Mouse (Mus musculus) embryonic facial prominence, embryonic 13.5 days (tissue): ENCODE data around the gene Aldh1l1. TPM values are rescaled to one million over a fixed set of nuclear protein-coding genes. Genes with fewer than 3 reads are reported as not detected.

Experiments
- ATAC-seq: fragments of 200-750 bp; cut with Nextera tagmentation; 2 replicates; pipeline ENCODE4 v1.8.0; 2017; ENCODE audit warnings: low read depth; ENCODE audit not compliant: insufficient number of reproducible peaks, insufficient read depth, low FRiP score, low TSS enrichment
- H3K27ac ChIP-seq: fragments of 300-500 bp; sonication (generic); 2 replicates; pipeline ENCODE4 v1.5.1; 2015; ENCODE audit warnings: moderate library complexity, mild to moderate bottlenecking, inconsistent platforms
- H3K27me3 ChIP-seq: fragments of 300-500 bp; sonication (generic); 2 replicates; pipeline ENCODE4 v1.6.1; 2015; ENCODE audit warnings: mild to moderate bottlenecking, inconsistent platforms
- H3K36me3 ChIP-seq: fragments of 300-500 bp; sonication (generic); 2 replicates; pipeline ENCODE4 v1.6.1; 2015; ENCODE audit warnings: mild to moderate bottlenecking, inconsistent platforms
- H3K4me1 ChIP-seq: fragments of 300-500 bp; sonication (generic); 2 replicates; pipeline ENCODE4 v1.6.1; 2015; ENCODE audit warnings: inconsistent platforms
- H3K4me2 ChIP-seq: fragments of 300-500 bp; sonication (generic); 2 replicates; pipeline ENCODE4 v1.6.1; 2015; ENCODE audit warnings: moderate library complexity, mild to moderate bottlenecking, inconsistent platforms
- H3K4me3 ChIP-seq: fragments of 300-500 bp; sonication (generic); 2 replicates; pipeline ENCODE4 v1.5.1; 2015; ENCODE audit warnings: mild to moderate bottlenecking, inconsistent platforms
- H3K9ac ChIP-seq: fragments of 300-500 bp; sonication (generic); 2 replicates; pipeline ENCODE4 v1.6.1; 2015; ENCODE audit warnings: mild to moderate bottlenecking, inconsistent platforms
- H3K9me3 ChIP-seq: fragments of 300-500 bp; sonication (generic); 2 replicates; pipeline ENCODE4 v1.6.1; 2016; ENCODE audit warnings: inconsistent platforms
- whole genome bisulfite sequencing: fragments of 180-500 bp; shearing (Covaris S2); methylation state at CpG from one replicate; pipeline ENCODE4 v1.1.7; 2015; ENCODE audit warnings: mixed read lengths; 5-methylcytosine and 5-hydroxymethylcytosine counted together
- polyA plus RNA-seq: library from polyadenylated mRNA; unstranded; fragments of >200 nt; fragmentation: Nextera tagmentation; extraction: Ambion mirVana; gene quantifications from 2 replicates; pipeline ENCODE4 v1.2.1, GENCODE M21; 2015

Aldh1l1 gene
- polyA plus RNA-seq, 1 experiment from 2014 or later, result 1.6 TPM

DNA sequence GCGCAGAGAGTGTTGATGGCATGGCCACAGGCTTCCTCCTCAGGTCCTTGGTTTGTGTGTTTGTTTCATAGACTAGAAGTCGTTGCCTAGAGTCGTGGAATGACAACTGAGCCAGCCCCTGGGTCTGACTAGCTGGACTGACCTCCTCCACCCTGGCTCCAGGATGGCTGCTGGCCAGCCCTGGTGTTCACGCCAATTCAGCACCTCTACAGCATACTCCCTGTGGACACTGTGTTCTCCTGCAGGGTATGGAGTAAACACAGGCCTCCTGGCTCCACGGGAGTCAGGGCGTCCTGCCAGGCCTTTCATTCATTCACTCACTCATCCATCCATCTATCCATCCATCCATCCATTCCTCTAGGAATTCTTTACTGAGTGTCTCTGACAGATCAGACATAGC, 22.9 kb downstream of the Aldh1l1 start:
- no peak overlapping the region for H3K4me2 ChIP-seq
- no peak overlapping the region for H3K9ac ChIP-seq
- no peaks in the 10 kb centered on the region for H3K36me3 ChIP-seq
- 72% methylated on average over 6 of the region's 6 CpGs for WGBS
- H3K4me3 ChIP-seq, result no peak overlapping the region
- peaks cover 33% of the 10 kb centered on the region for H3K4me1 ChIP-seq
- H3K27ac ChIP-seq, result no peak overlapping the region
- no peaks in the 10 kb centered on the region for H3K27me3 ChIP-seq
- ATAC-seq, result no peak
- H3K9me3 ChIP-seq, result no peaks in the 10 kb centered on the region

DNA sequence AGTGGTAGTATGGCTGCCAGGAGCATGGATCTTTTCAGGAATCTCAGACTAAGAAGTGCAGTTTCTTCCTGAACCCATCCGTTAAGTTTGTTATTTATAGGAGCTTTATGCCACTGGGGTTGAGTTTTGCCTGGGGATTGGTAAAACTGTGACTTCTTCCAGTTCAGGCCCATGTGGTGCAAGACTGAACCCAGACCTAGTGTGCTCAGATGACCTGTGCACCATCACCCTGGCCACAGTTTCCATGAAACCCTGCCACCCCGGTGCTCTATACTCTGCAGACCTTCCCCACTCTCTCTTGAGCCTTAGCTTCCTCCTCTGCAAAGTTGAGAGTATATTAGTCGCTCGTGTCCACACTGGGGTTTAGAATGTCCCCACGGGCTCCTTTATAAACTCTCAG, 26.2 kb downstream of the Aldh1l1 start:
- Histone ChIP-seq H3K4me1 (peaks cover 14% of the 10 kb centered on the region), H3K9me3 (no peaks in the 10 kb centered on the region), H3K27me3 (no peaks in the 10 kb centered on the region), H3K4me3 (no peak overlapping the region), H3K9ac (no peak overlapping the region), H3K27ac (no peak overlapping the region), H3K4me2 (no peak overlapping the region), H3K36me3 (no peaks in the 10 kb centered on the region)
- ATAC-seq, result no peak
- WGBS, result 82% methylated on average over 5 of the region's 5 CpGs

DNA sequence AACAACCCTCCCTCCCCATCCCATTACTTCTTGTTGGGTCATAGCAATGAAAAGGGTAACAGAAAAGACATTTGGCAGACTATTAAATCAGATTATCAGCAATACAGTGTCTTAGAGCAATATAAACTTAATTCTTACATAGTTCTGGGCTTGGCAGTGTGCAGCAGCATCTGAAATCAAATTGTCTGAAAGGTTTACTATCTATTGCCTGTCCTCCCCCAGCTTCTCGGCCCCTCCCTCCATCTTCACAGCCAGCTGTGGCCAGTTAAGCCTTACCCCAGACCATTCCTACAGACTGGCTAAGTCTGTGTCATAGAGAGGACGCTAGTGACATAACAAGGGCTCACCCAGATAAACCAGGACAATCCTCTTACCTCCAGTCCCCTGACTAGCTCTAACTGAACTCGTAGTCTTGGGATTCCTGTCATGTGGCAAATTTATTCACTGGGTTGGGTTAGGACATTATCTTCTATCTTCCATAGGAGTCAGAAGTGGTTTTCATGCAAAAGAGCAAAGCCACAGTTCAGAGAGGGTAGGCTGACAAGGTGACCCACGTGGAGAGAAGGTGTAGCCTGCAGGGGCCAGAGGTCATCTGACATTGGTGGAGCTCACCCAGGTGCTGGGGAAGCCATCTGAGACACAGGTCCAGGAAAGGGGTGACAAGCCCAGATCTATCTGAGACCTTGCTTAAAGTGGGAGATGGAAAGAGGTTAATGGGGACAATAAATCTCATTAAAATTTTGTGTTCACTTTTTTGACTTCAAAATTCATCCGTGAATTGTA, 27.0 kb downstream of the Aldh1l1 start:
- no peak overlapping the region for H3K9ac ChIP-seq
- no peak overlapping the region for H3K4me2 ChIP-seq
- 64% methylated on average over 5 of the region's 5 CpGs for WGBS
- no peak overlapping the region for H3K4me3 ChIP-seq
- peaks cover 5% of the 10 kb centered on the region for H3K4me1 ChIP-seq
- no peaks in the 10 kb centered on the region for H3K9me3 ChIP-seq
- no peaks in the 10 kb centered on the region for H3K36me3 ChIP-seq
- no peak for ATAC-seq
- H3K27me3 ChIP-seq, result no peaks in the 10 kb centered on the region
- no peak overlapping the region for H3K27ac ChIP-seq

DNA sequence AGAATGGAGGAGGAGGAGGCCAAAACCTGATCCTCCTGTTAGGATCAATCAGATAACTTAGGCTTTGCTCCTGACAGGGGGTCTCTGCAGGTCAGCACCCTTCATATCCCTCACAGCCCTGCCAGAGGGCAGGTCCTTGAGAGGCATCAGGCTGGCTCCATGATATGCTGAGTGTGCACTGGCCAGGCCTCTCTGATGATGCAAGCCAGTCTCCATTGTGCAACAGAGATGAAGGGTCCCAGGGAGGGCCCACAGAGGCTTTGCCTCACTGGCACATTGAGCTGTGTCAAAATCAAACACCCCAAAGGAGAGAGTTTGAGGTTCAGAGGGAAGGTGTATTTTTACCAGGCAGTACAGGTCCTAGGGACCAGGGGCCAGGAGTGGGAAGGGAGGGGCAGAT, 28.1 kb downstream of the Aldh1l1 start:
- no peaks in the 10 kb centered on the region for H3K27me3 ChIP-seq
- H3K27ac ChIP-seq, result no peak overlapping the region
- no peaks in the 10 kb centered on the region for H3K36me3 ChIP-seq
- H3K4me2 ChIP-seq, result no peak overlapping the region
- no peak overlapping the region for H3K9ac ChIP-seq
- no peak for ATAC-seq
- H3K4me3 ChIP-seq, result no peak overlapping the region
- H3K9me3 ChIP-seq, result no peaks in the 10 kb centered on the region
- 0 out of 2 replicates have a peak, but pooled peaks cover 3% of the 10 kb centered on the region for H3K4me1 ChIP-seq

DNA sequence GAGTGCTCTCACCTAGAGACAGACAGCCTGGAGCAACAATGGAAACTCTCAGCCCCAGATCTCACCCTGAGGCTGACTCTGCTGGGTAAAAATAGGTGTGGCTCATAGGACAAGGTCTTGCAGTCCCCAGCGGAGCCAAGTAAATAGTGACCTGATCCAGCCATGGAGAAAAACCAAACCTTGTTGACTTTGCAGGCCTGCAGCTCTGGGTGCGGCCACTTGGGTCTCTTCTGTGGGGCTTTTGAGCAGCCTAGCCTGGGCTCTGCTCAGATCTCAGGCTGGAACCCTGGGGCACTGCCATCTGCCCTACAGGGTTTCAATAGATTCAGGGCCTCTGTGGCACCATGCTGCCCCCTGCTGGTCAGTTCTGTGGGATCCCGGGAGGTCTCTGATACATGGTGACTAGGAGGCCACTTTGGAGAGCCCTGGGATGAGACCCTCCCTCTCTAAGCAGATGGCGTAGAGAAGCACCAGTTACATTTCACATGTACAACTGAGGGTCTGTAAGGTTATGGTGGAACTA, 28.7 kb downstream of the Aldh1l1 start:
- Histone ChIP-seq H3K4me3 (no peak overlapping the region), H3K9ac (no peak overlapping the region), H3K27me3 (no peaks in the 10 kb centered on the region), H3K4me2 (no peak overlapping the region), H3K4me1 (0 out of 2 replicates have a peak, but pooled peaks cover 3% of the 10 kb centered on the region), H3K9me3 (no peaks in the 10 kb centered on the region), H3K36me3 (no peaks in the 10 kb centered on the region), H3K27ac (no peak overlapping the region)
- 40% methylated on average over 4 of the region's 4 CpGs for WGBS
- ATAC-seq, result 0 out of 2 replicates have a peak, but pooled peaks have one; percentile 43

DNA sequence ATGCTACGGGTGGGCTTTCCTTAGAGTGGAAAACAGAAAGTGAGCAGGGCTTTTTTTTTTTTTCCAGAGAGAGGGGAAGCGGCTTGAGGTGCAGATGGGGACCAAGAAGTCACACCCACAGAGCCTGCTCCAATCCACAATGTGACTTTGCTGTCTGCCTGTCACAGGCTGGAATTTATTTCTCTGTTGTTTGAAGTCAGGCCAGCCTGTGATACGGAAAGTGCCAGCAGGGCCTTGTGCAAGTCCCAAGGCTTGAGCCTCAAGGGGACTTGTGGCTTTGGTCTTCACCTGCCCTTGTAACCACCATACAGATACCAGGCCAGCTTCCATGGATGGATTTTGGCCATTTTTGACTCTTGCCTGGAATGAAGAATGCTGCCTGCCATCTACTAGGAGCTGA, 32.7 kb downstream of the Aldh1l1 start:
- Histone ChIP-seq H3K36me3 (no peaks in the 10 kb centered on the region), H3K9ac (no peak overlapping the region), H3K4me3 (no peak overlapping the region), H3K27ac (no peak overlapping the region), H3K27me3 (0 out of 2 replicates have a peak, but pooled peaks cover 5% of the 10 kb centered on the region), H3K9me3 (no peaks in the 10 kb centered on the region), H3K4me1 (0 out of 2 replicates have a peak, but pooled peaks cover 3% of the 10 kb centered on the region), H3K4me2 (no peak overlapping the region)
- 54% methylated on average over 3 of the region's 3 CpGs for WGBS
- ATAC-seq, result no peak

DNA sequence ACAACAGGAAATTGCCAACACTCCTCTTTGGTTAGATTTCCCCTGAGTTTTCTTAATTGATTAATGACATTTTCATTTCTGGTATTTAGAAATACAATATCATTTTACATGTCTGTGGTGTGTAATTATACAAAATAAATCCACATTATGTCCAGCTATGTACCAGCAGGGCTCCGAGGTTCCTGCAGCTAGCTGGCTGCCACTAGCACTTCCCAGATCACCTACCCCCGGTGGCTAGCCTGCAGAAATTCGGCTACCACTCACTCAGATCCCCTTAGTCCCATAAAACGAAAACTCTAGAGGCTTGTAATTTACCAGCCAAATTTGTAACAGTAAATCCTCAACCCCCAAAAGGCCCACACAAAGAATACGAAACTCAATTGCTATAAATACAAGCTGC, 33.1 kb downstream of the Aldh1l1 start:
- Histone ChIP-seq H3K36me3 (no peaks in the 10 kb centered on the region), H3K27me3 (0 out of 2 replicates have a peak, but pooled peaks cover 5% of the 10 kb centered on the region), H3K4me1 (0 out of 2 replicates have a peak, but pooled peaks cover 3% of the 10 kb centered on the region), H3K4me2 (no peak overlapping the region), H3K4me3 (no peak overlapping the region), H3K27ac (no peak overlapping the region), H3K9me3 (no peaks in the 10 kb centered on the region), H3K9ac (no peak overlapping the region)
- 43% methylated on average over 5 of the region's 5 CpGs for WGBS
- ATAC-seq, result no peak

DNA sequence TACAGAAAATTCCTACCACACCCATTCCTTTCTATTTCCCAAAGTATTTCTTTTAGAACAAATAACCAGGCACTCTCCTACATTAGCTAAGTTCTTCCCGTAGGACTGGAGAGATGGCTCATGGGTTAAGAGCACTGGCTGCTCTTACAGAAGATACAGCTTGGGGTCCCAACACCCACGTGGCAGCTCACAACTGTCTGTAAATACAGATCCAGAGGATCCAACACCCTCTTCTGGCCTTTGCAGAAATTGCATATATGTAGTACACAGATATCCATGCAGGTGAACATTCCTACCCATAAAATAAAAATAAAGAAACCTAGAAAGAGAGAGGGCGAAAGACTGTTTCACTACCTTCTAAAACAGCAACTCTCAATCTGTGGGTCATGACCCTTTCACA, 40.2 kb downstream of the Aldh1l1 start:
- Histone ChIP-seq H3K9me3 (no peaks in the 10 kb centered on the region), H3K9ac (no peak overlapping the region), H3K27ac (no peak overlapping the region), H3K4me2 (no peak overlapping the region), H3K27me3 (no peaks in the 10 kb centered on the region), H3K36me3 (no peaks in the 10 kb centered on the region), H3K4me1 (no peaks in the 10 kb centered on the region), H3K4me3 (no peak overlapping the region)
- 62% methylated on average over 3 of the region's 3 CpGs for WGBS
- ATAC-seq, result no peak

DNA sequence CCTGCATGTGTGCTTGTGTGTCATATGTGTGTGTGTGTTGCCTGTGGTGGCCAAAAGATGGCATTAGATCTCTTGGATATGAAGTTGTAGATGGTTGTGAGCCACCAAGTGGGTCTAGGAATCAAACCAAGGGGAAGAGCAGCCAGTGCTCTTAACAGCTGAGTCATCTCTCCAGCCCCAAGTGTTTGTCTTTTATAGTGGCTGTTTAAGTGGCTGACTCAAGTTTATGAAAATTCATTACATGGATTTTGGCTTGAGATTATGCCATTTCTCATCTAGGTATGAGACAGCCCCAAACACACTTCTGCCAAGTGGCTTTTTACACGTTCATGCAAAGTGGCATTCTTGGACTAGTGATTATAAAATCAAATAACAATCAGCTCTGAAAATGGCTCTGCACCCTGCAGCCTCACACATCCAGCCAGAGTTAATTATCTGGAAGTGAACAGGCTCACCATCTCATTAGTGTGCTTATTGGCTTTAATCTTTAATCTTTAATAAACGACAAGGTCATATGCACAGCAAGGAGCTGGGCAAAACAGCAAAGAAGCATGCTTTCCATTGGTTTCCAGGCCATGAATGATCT, 43.3 kb downstream of the Aldh1l1 start:
- no peak for ATAC-seq
- no peaks in the 10 kb centered on the region for H3K9me3 ChIP-seq
- H3K27ac ChIP-seq, result no peak overlapping the region
- no peaks in the 10 kb centered on the region for H3K27me3 ChIP-seq
- H3K4me3 ChIP-seq, result no peak overlapping the region
- no peak overlapping the region for H3K9ac ChIP-seq
- 69% methylated on average over 2 of the region's 2 CpGs for WGBS
- H3K4me1 ChIP-seq, result no peaks in the 10 kb centered on the region
- no peaks in the 10 kb centered on the region for H3K36me3 ChIP-seq
- H3K4me2 ChIP-seq, result no peak overlapping the region

DNA sequence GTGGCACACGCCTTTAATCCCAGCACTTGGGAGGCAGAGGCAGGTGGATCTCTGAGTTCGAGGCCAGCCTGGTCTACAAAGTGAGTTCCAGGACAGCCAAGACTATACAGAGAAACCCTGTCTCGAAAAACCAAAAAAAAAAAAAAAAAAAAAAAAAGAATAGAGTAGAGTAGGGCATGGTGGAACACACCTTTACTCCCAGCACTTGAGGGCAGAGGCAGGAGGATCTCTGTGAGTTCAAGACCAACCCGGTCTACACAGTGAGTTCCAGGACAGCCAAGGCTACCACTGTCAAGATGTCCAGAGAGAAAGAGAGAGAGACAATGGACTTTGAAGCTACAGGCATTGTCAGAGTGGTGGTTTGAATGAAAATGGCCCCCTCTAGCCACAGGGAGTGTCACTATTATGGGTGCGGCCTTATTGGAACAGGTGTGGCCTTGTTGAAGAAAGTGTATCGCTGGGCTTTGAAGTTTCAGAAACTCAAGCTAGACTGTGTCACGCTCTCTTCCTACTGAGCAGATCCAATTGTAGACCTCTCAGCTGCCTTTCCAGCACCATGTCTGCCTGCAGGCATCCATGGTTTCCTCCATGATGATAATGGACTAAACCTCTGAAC, 46.5 kb downstream of the Aldh1l1 start:
- no peak for ATAC-seq
- Histone ChIP-seq H3K9me3 (no peaks in the 10 kb centered on the region), H3K27ac (no peak overlapping the region), H3K4me3 (no peak overlapping the region), H3K4me2 (no peak overlapping the region), H3K9ac (no peak overlapping the region), H3K4me1 (no peaks in the 10 kb centered on the region), H3K36me3 (no peaks in the 10 kb centered on the region), H3K27me3 (no peaks in the 10 kb centered on the region; the same call in 1 of the 2 replicates)
- 93% methylated on average over 6 of the region's 7 CpGs for WGBS

DNA sequence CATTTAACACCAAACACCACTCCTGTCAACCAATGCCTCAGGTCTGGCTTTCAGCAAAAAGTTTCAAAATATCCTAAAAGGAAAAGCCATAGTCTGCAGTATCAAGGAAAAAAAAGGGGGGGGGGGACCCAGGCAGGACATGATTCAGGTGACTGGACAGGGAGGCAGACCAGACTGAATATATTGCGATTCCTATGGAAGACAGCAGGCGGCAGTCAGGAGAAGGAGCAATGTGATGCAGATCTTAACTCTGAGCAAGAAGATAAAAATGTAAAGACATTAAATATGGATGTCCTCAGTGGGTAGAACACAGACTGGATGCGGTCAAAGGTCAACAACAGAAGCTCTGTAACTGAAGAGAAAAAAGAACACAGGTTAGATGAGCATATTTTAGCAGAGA, 47.3 kb downstream of the Aldh1l1 start:
- WGBS, result 79% methylated on average over 3 of the region's 3 CpGs
- ATAC-seq, result no peak
- Histone ChIP-seq H3K36me3 (no peaks in the 10 kb centered on the region), H3K4me1 (no peaks in the 10 kb centered on the region), H3K4me2 (no peak overlapping the region), H3K27me3 (no peaks in the 10 kb centered on the region; the same call in 1 of the 2 replicates), H3K9ac (no peak overlapping the region), H3K4me3 (no peak overlapping the region), H3K9me3 (no peaks in the 10 kb centered on the region), H3K27ac (no peak overlapping the region)
